Mouse (Mus musculus) hindbrain, embryonic 10.5 days (tissue): ENCODE results near the gene BC030870. TPM values are rescaled to one million over a fixed set of nuclear protein-coding genes. Genes with fewer than 3 reads are reported as not detected.

Experiments used
- polyA plus RNA-seq: library from polyadenylated mRNA; unstranded; fragments of >200 nt; fragmentation: Nextera tagmentation; extraction: Ambion mirVana; gene quantifications from 2 replicates; pipeline ENCODE4 v1.2.1, GENCODE M21; 2016

Gene BC030870
- polyA plus RNA-seq, 1 experiment from 2014 or later, result not detected

Other genes with a start within 250 kb of the BC030870 start
- 20.8 and 22.1 TPM in 2 replicates for gene Tmem192, start 182.4 kb downstream of the BC030870 start, polyA plus RNA-seq
- not detected in 2 replicates for gene Trim75, start 141.7 kb downstream of the BC030870 start, polyA plus RNA-seq
- gene Trim61, start 111.0 kb downstream of the BC030870 start, polyA plus RNA-seq, result not detected in 2 replicates
- not detected in 2 replicates for gene Trim60, start 111.0 kb downstream of the BC030870 start, polyA plus RNA-seq
- gene Apela, start 92.2 kb downstream of the BC030870 start, polyA plus RNA-seq, result 1.3 and 1.9 TPM in 2 replicates
- gene Gm10663, start 54.5 kb downstream of the BC030870 start, polyA plus RNA-seq, result not detected in 2 replicates